Mouse (Mus musculus): ENCODE data around the gene Tcf7.

Tcf7 gene

GRCm38 (mm10) chr11:52268104-52268835 is 14.5 kb downstream of the Tcf7 start:
- DNase-seq (ENCODE audit: low read depth, low spot score) = no peak

GRCm38 (mm10) chr11:52267271-52267670 is 15.5 kb downstream of the Tcf7 start:
- DNase-seq (ENCODE audit: low read depth, low spot score) = no peak

- DNase-seq (ENCODE audit: low read depth, low spot score) = no peak
These were observed 17.1 kb downstream of the Tcf7 start for GRCm38 (mm10) chr11:52265616-52266307.

GRCm38 (mm10) chr11:52264871-52265270 is 17.9 kb downstream of the Tcf7 start:
- DNase-seq (ENCODE audit: low read depth, low spot score) = no peak

- DNase-seq (ENCODE audit: low read depth, low spot score) = no peak
These were observed 20.5 kb downstream of the Tcf7 start for GRCm38 (mm10) chr11:52262338-52262737.

GRCm38 (mm10) chr11:52261937-52262336 is 20.9 kb downstream of the Tcf7 start:
- DNase-seq (ENCODE audit: low read depth, low spot score) = no peak

GRCm38 (mm10) chr11:52260878-52261277 is 21.9 kb downstream of the Tcf7 start:
- DNase-seq (ENCODE audit: low read depth, low spot score) = no peak

GRCm38 (mm10) chr11:52258711-52259110 is 24.1 kb downstream of the Tcf7 start:
- DNase-seq (ENCODE audit: low read depth, low spot score) = no peak

GRCm38 (mm10) chr11:52257376-52257775 is 25.4 kb downstream of the Tcf7 start:
- DNase-seq (ENCODE audit: low read depth, low spot score) = no peak

- no peak for DNase-seq (ENCODE audit: low read depth, low spot score)
These were observed 27.7 kb downstream of the Tcf7 start for GRCm38 (mm10) chr11:52255077-52255476.

GRCm38 (mm10) chr11:52253674-52254375 is 29.0 kb downstream of the Tcf7 start:
- peak; percentile 20 for DNase-seq (ENCODE audit: low read depth, low spot score)

- DNase-seq (ENCODE audit: low read depth, low spot score) = no peak
These were observed 30.1 kb downstream of the Tcf7 start for GRCm38 (mm10) chr11:52252692-52253091.

GRCm38 (mm10) chr11:52251770-52252169 is 31.0 kb downstream of the Tcf7 start:
- DNase-seq (ENCODE audit: low read depth, low spot score) = no peak

GRCm38 (mm10) chr11:52249452-52249851 is 33.4 kb downstream of the Tcf7 start:
- DNase-seq (ENCODE audit: low read depth, low spot score) = no peak

GRCm38 (mm10) chr11:52240898-52241542 is 41.8 kb downstream of the Tcf7 start:
- DNase-seq (ENCODE audit: low read depth, low spot score) = no peak

- no peak for DNase-seq (ENCODE audit: low read depth, low spot score)
These were observed 48.3 kb downstream of the Tcf7 start for GRCm38 (mm10) chr11:52234509-52234908.

- DNase-seq (ENCODE audit: low read depth, low spot score) = no peak
These were observed 48.9 kb downstream of the Tcf7 start for GRCm38 (mm10) chr11:52233906-52234305.

- peak; percentile 25 for DNase-seq (ENCODE audit: low read depth, low spot score)
These were observed 49.7 kb downstream of the Tcf7 start for GRCm38 (mm10) chr11:52233043-52233653.

- peak; percentile 87 for DNase-seq (ENCODE audit: low read depth, low spot score)
These were observed 50.9 kb downstream of the Tcf7 start, which contains the start of gene Skp1a for GRCm38 (mm10) chr11:52231606-52232541. Skp1a (plus strand) TSS chr11:52231995.

- DNase-seq (ENCODE audit: low read depth, low spot score) = peak; percentile 21
These were observed 52.1 kb downstream of the Tcf7 start for GRCm38 (mm10) chr11:52230694-52231093.
